Mouse (Mus musculus) adrenal gland, postnatal 14 days (tissue): Measurements from ENCODE around the gene Ttc39b. TPM values are rescaled to one million over a fixed set of nuclear protein-coding genes. Genes with fewer than 3 reads are reported as not detected.

Experiments
- DNase-seq: peaks from one replicate; pipeline ENCODE4 v3.0.0; 2021; ENCODE audit warnings: mixed read lengths
- total RNA-seq: library from RNA; stranded (reverse); gene quantifications from 2 replicates; pipeline ENCODE4 v1.2.3, GENCODE M21; 2021

Ttc39b gene
- total RNA-seq, 1 experiment from 2014 or later: 19.1 TPM

- peak; percentile 27 for DNase-seq
Measured at GRCm38 (mm10) chr4:83228664-83229283, 95.3 kb downstream of the Ttc39b start.

- DNase-seq: no peak
Measured at GRCm38 (mm10) chr4:83228073-83228472, 96.0 kb downstream of the Ttc39b start.

GRCm38 (mm10) chr4:83225633-83226360, 98.3 kb downstream of the Ttc39b start:
- DNase-seq: no peak

GRCm38 (mm10) chr4:83224242-83224641, 99.8 kb downstream of the Ttc39b start:
- no peak for DNase-seq

GRCm38 (mm10) chr4:83223197-83223596, 100.9 kb downstream of the Ttc39b start:
- DNase-seq: no peak

GRCm38 (mm10) chr4:83220761-83221557, 103.1 kb downstream of the Ttc39b start:
- no peak for DNase-seq

- no peak for DNase-seq
Measured at GRCm38 (mm10) chr4:83219253-83219652, 104.8 kb downstream of the Ttc39b start.

GRCm38 (mm10) chr4:83217128-83217527, 106.9 kb downstream of the Ttc39b start:
- DNase-seq: no peak

- no peak for DNase-seq
Measured at GRCm38 (mm10) chr4:83216381-83216780, 107.7 kb downstream of the Ttc39b start.

- DNase-seq: no peak
Measured at GRCm38 (mm10) chr4:83215776-83216175, 108.3 kb downstream of the Ttc39b start.

GRCm38 (mm10) chr4:83214822-83215558, 109.1 kb downstream of the Ttc39b start:
- DNase-seq: peak; percentile 8

GRCm38 (mm10) chr4:83213752-83214151, 110.3 kb downstream of the Ttc39b start:
- no peak for DNase-seq

- DNase-seq: no peak
Measured at GRCm38 (mm10) chr4:83211709-83212108, 112.3 kb downstream of the Ttc39b start.

- no peak for DNase-seq
Measured at GRCm38 (mm10) chr4:83210437-83210836, 113.6 kb downstream of the Ttc39b start.

- no peak for DNase-seq
Measured at GRCm38 (mm10) chr4:83206803-83207586, 117.1 kb downstream of the Ttc39b start.

- DNase-seq: no peak
Measured at GRCm38 (mm10) chr4:83206416-83206802, 117.6 kb downstream of the Ttc39b start.

GRCm38 (mm10) chr4:83199391-83199790, 124.7 kb downstream of the Ttc39b start:
- no peak for DNase-seq

- DNase-seq: no peak
Measured at GRCm38 (mm10) chr4:83198123-83198522, 125.9 kb downstream of the Ttc39b start.

GRCm38 (mm10) chr4:83189736-83190135, 134.3 kb downstream of the Ttc39b start:
- no peak for DNase-seq

GRCm38 (mm10) chr4:83187324-83187723, 136.7 kb downstream of the Ttc39b start:
- no peak for DNase-seq

GRCm38 (mm10) chr4:83186448-83186847, 137.6 kb downstream of the Ttc39b start:
- no peak for DNase-seq
